Mouse (Mus musculus) kidney, adult 2 months (tissue): Measurements from ENCODE around the gene Ptk7.

ENCODE experiments used
- CTCF ChIP-seq: fragments of 200-500 bp; conservative IDR thresholded peaks from 2 replicates; pipeline ENCODE4 v1.5.1; 2011; ENCODE audit warnings: low read depth, mild to moderate bottlenecking, control low read depth, low read length, moderate library complexity, mixed read lengths; ENCODE audit not compliant: insufficient read depth, insufficient read length
- POLR2A ChIP-seq: fragments of 200-500 bp; IDR thresholded peaks from one replicate; pipeline ENCODE4 v1.6.1; 2011; ENCODE audit warnings: low read depth, low read length, control low read depth

- TF ChIP-seq CTCF (no peak), POLR2A (no peak)
Observed at GRCm38 (mm10) chr17:46548741-46549140, 80.6 kb downstream of the Ptk7 start.
